Mouse (Mus musculus) MEL (cell line): ENCODE results near the gene Vgll4. TPM values are rescaled to one million over a fixed set of nuclear protein-coding genes. Genes with fewer than 3 reads are reported as not detected.

Source experiments
- DNase-seq: peaks from one replicate; pipeline ENCODE4 v3.0.0; 2011; ENCODE audit warnings: low read depth, low spot score
- H3K27ac ChIP-seq: 2 replicates; pipeline ENCODE4 v1.5.1; 2012; ENCODE audit warnings: low read depth, mild to moderate bottlenecking, control low read depth, low read length, moderate library complexity; ENCODE audit not compliant: control insufficient read depth
- H3K27me3 ChIP-seq, 2 experiments: fragments of 150-350 bp in 1 of 2; sonication (generic) in 1 of 2; 2 replicates each; pipeline ENCODE4 v1.6.1; 2012; ENCODE audit warnings: low read length in 2 of 2, mild to moderate bottlenecking in 2 of 2, improper control_type of control experiment in 1 of 2, moderate library complexity in 1 of 2; ENCODE audit not compliant: insufficient read depth in 2 of 2, control insufficient read depth in 1 of 2
- H3K36me3 ChIP-seq, 2 experiments: 2 replicates each; pipeline ENCODE4 v1.6.1; 2012 to 2014; ENCODE audit warnings: low read length in 2 of 2, improper control_type of control experiment in 1 of 2, inconsistent platforms in 1 of 2, mild to moderate bottlenecking in 1 of 2; ENCODE audit not compliant: insufficient read depth in 2 of 2, control insufficient read depth in 1 of 2
- H3K4me1 ChIP-seq, 2 experiments: fragments of 150-350 bp in 1 of 2; sonication (generic) in 1 of 2; 2 replicates each; pipeline ENCODE4 v1.6.1; 2012; ENCODE audit warnings: low read length in 2 of 2, improper control_type of control experiment in 1 of 2, mild to moderate bottlenecking in 1 of 2; ENCODE audit not compliant: insufficient read depth in 2 of 2, control insufficient read depth in 1 of 2
- H3K4me3 ChIP-seq, 2 experiments: fragments of 150-350 bp in 1 of 2; sonication (generic) in 1 of 2; 2 replicates each; pipeline ENCODE4 v1.5.1; 2012; ENCODE audit warnings: low read depth in 2 of 2, low read length in 2 of 2, mild to moderate bottlenecking in 2 of 2, moderate library complexity in 2 of 2, control low read depth in 1 of 2, improper control_type of control experiment in 1 of 2; ENCODE audit not compliant: control insufficient read depth in 1 of 2, insufficient read depth in 1 of 2
- H3K79me2 ChIP-seq: 2 replicates; pipeline ENCODE4 v1.6.1; 2012; ENCODE audit warnings: mild to moderate bottlenecking, low read length, moderate library complexity; ENCODE audit not compliant: control insufficient read depth, poor library complexity, insufficient read depth
- H3K9ac ChIP-seq: 2 replicates; pipeline ENCODE4 v1.6.1; 2012; ENCODE audit warnings: low read depth, mild to moderate bottlenecking, control low read depth, low read length, moderate library complexity; ENCODE audit not compliant: control insufficient read depth, poor library complexity, severe bottlenecking
- H3K9me3 ChIP-seq: fragments of 150-350 bp; sonication (generic); replicated peaks from 2 replicates; pipeline ENCODE4 v1.6.1; 2012; ENCODE audit warnings: mild to moderate bottlenecking, low read length, improper control_type of control experiment, moderate library complexity; ENCODE audit not compliant: insufficient read depth
- BHLHE40 ChIP-seq: IDR thresholded peaks from 2 replicates; pipeline ENCODE4 v1.6.1; 2012; ENCODE audit warnings: low read depth, mild to moderate bottlenecking, inconsistent platforms, low read length, improper control_type of control experiment, borderline replicate concordance
- CHD1 ChIP-seq: IDR thresholded peaks from 2 replicates; pipeline ENCODE4 v1.6.1; 2012; ENCODE audit warnings: low read depth, mild to moderate bottlenecking, inconsistent platforms, low read length, improper control_type of control experiment
- CHD2 ChIP-seq: IDR thresholded peaks from 2 replicates; pipeline ENCODE4 v1.6.1; 2011; ENCODE audit warnings: low read length, improper control_type of control experiment
- CTCF ChIP-seq, 3 experiments: IDR thresholded peaks in 2 of 3; conservative IDR thresholded peaks in 1 of 3; 2 replicates each; pipeline ENCODE4 v1.5.1; 2011 to 2012; ENCODE audit warnings: low read length in 3 of 3, low read depth in 2 of 3, mild to moderate bottlenecking in 2 of 3, improper control_type of control experiment in 1 of 3, inconsistent platforms in 1 of 3, mixed read lengths in 1 of 3, moderate library complexity in 1 of 3; ENCODE audit not compliant: control insufficient read depth in 1 of 3, insufficient read depth in 1 of 3, poor library complexity in 1 of 3, severe bottlenecking in 1 of 3
- E2F4 ChIP-seq: IDR thresholded peaks from 2 replicates; pipeline ENCODE4 v1.6.1; 2011; ENCODE audit warnings: low read depth, low read length, improper control_type of control experiment, borderline replicate concordance
- EP300 ChIP-seq, 2 experiments: IDR thresholded peaks; 2 replicates each; pipeline ENCODE4 v1.6.1; 2011; ENCODE audit warnings: improper control_type of control experiment in 2 of 2, low read length in 2 of 2, low read depth in 1 of 2, mild to moderate bottlenecking in 1 of 2
- GABPA ChIP-seq: IDR thresholded peaks from 2 replicates; pipeline ENCODE4 v1.6.1; 2012; ENCODE audit warnings: low read depth, mild to moderate bottlenecking, inconsistent platforms, low read length, improper control_type of control experiment, moderate library complexity
- GATA1 ChIP-seq: IDR thresholded peaks from 2 replicates; pipeline ENCODE4 v1.6.1; 2011; ENCODE audit warnings: low read depth, low read length, improper control_type of control experiment
- HCFC1 ChIP-seq: IDR thresholded peaks from 2 replicates; pipeline ENCODE4 v1.6.1; 2012; ENCODE audit warnings: low read depth, mild to moderate bottlenecking, inconsistent platforms, low read length, improper control_type of control experiment, moderate library complexity
- JUND ChIP-seq: IDR thresholded peaks from 2 replicates; pipeline ENCODE4 v1.6.1; 2011; ENCODE audit warnings: low read depth, mild to moderate bottlenecking, improper control_type of control experiment, low read length
- MAFK ChIP-seq: IDR thresholded peaks from 2 replicates; pipeline ENCODE4 v1.6.1; 2011; ENCODE audit warnings: low read depth, mild to moderate bottlenecking, low read length, improper control_type of control experiment, borderline replicate concordance
- MAX ChIP-seq: IDR thresholded peaks from 2 replicates; pipeline ENCODE4 v1.6.1; 2011; ENCODE audit warnings: low read length, improper control_type of control experiment
- MAZ ChIP-seq: IDR thresholded peaks from 2 replicates; pipeline ENCODE4 v1.6.1; 2012; ENCODE audit warnings: low read depth, mild to moderate bottlenecking, inconsistent platforms, low read length, improper control_type of control experiment
- MEF2A ChIP-seq: IDR thresholded peaks from 2 replicates; pipeline ENCODE4 v1.6.1; 2014; ENCODE audit warnings: low read depth, mild to moderate bottlenecking, inconsistent platforms, low read length, improper control_type of control experiment; ENCODE audit not compliant: poor library complexity, insufficient replicate concordance, severe bottlenecking; ENCODE audit errors: extremely low read depth
- MXI1 ChIP-seq: IDR thresholded peaks from 2 replicates; pipeline ENCODE4 v1.6.1; 2011; ENCODE audit warnings: mild to moderate bottlenecking, low read depth, low read length, improper control_type of control experiment
- MYB ChIP-seq: IDR thresholded peaks from 2 replicates; pipeline ENCODE4 v1.6.1; 2011; ENCODE audit warnings: mild to moderate bottlenecking, low read depth, low read length, improper control_type of control experiment
- MYC ChIP-seq: IDR thresholded peaks from 2 replicates; pipeline ENCODE4 v1.6.1; 2011; ENCODE audit warnings: low read depth, mild to moderate bottlenecking, low read length, improper control_type of control experiment, moderate library complexity
- NELFE ChIP-seq: IDR thresholded peaks from 2 replicates; pipeline ENCODE4 v1.6.1; 2011; ENCODE audit warnings: low read depth, low read length, improper control_type of control experiment
- NRF1 ChIP-seq: IDR thresholded peaks from 2 replicates; pipeline ENCODE4 v1.6.1; 2014; ENCODE audit warnings: low read depth, mild to moderate bottlenecking, inconsistent platforms, low read length, improper control_type of control experiment, moderate library complexity; ENCODE audit not compliant: poor library complexity, insufficient read depth, severe bottlenecking
- POLR2A ChIP-seq, 2 experiments: IDR thresholded peaks; 2 replicates each; pipeline ENCODE4 v1.6.1; 2011 to 2012; ENCODE audit warnings: low read length in 2 of 2, mild to moderate bottlenecking in 2 of 2, control low read depth in 1 of 2, improper control_type of control experiment in 1 of 2, low read depth in 1 of 2, moderate library complexity in 1 of 2; ENCODE audit not compliant: control insufficient read depth in 1 of 2, insufficient read depth in 1 of 2, poor library complexity in 1 of 2
- POLR2AphosphoS5 ChIP-seq: IDR thresholded peaks from 2 replicates; pipeline ENCODE4 v1.6.1; 2012; ENCODE audit warnings: low read depth, borderline replicate concordance, mild to moderate bottlenecking, inconsistent platforms, low read length, moderate library complexity, mixed read lengths
- RAD21 ChIP-seq: IDR thresholded peaks from 2 replicates; pipeline ENCODE4 v1.6.1; 2011; ENCODE audit warnings: mild to moderate bottlenecking, low read depth, low read length, improper control_type of control experiment
- TBP ChIP-seq: IDR thresholded peaks from 2 replicates; pipeline ENCODE4 v1.8.0; 2011; ENCODE audit warnings: low read depth, low read length, improper control_type of control experiment
- UBTF ChIP-seq: IDR thresholded peaks from 2 replicates; pipeline ENCODE4 v1.6.1; 2012; ENCODE audit warnings: low read depth, mild to moderate bottlenecking, inconsistent platforms, low read length, improper control_type of control experiment, moderate library complexity, borderline replicate concordance; ENCODE audit not compliant: insufficient read depth
- USF1 ChIP-seq: IDR thresholded peaks from 2 replicates; pipeline ENCODE4 v1.6.1; 2014; ENCODE audit warnings: low read depth, mild to moderate bottlenecking, inconsistent platforms, low read length, improper control_type of control experiment, moderate library complexity
- USF2 ChIP-seq, 2 experiments: IDR thresholded peaks; 2 replicates each; pipeline ENCODE4 v1.6.1; 2011 to 2012; ENCODE audit warnings: improper control_type of control experiment in 2 of 2, low read length in 2 of 2, borderline replicate concordance in 1 of 2, inconsistent platforms in 1 of 2, low read depth in 1 of 2, mild to moderate bottlenecking in 1 of 2; ENCODE audit not compliant: insufficient read depth in 1 of 2
- ZC3H11A ChIP-seq: IDR thresholded peaks from 2 replicates; pipeline ENCODE4 v1.6.1; 2012; ENCODE audit warnings: low read depth, mild to moderate bottlenecking, inconsistent platforms, low read length, improper control_type of control experiment
- ZKSCAN1 ChIP-seq: IDR thresholded peaks from 2 replicates; pipeline ENCODE4 v1.6.1; 2012; ENCODE audit warnings: low read depth, mild to moderate bottlenecking, inconsistent platforms, low read length, improper control_type of control experiment, moderate library complexity
- ZMIZ1 ChIP-seq: IDR thresholded peaks from 2 replicates; pipeline ENCODE4 v1.6.1; 2012; ENCODE audit warnings: low read depth, mild to moderate bottlenecking, inconsistent platforms, low read length, improper control_type of control experiment, moderate library complexity
- ZNF384 ChIP-seq: IDR thresholded peaks from 2 replicates; pipeline ENCODE4 v1.6.1; 2012; ENCODE audit warnings: low read depth, mild to moderate bottlenecking, inconsistent platforms, low read length, improper control_type of control experiment
- polyA plus RNA-seq, 2 experiments: library from polyadenylated mRNA; stranded (reverse) in 1 of 2; unstranded in 1 of 2; fragments of >175 nt in 1 of 2; fragments of >200 nt in 1 of 2; gene quantifications; 2 replicates each; pipeline versions ENCODE4 v1.2.1 to v1.2.4; 2012; ENCODE audit warnings: low replicate concordance in 2 of 2, low read depth in 1 of 2; ENCODE audit not compliant: insufficient read length in 2 of 2, insufficient read depth in 1 of 2, missing spikeins in 1 of 2
- total RNA-seq: library from RNA; depleted of rRNA; stranded (reverse); fragments of 300-350 nt; gene quantifications from 2 replicates; pipeline ENCODE4 v1.2.3, GENCODE M21; 2012

The Vgll4 gene
- total and polyA plus RNA-seq, 3 experiments = 18.1 to 21.5 TPM; not detected in 1

- H3K27me3 ChIP-seq = no peaks in the 10 kb centered on the region
- no peaks in the 10 kb centered on the region for H3K4me1 ChIP-seq
- DNase-seq = no peak
- no peaks in the 10 kb centered on the region for H3K79me2 ChIP-seq
- no peak overlapping the region for H3K27ac ChIP-seq
- no peak overlapping the region for H3K4me3 ChIP-seq
- no peak overlapping the region for H3K9ac ChIP-seq
- no peaks in the 10 kb centered on the region for H3K36me3 ChIP-seq
- H3K9me3 ChIP-seq = no peaks in the 10 kb centered on the region
- TF ChIP-seq MEF2A (no peak), MXI1 (no peak), EP300 (IDR thresholded peaks at IDR 0.05; ENCODE audit: low read depth in 1 of 2, low read length in 2 of 2) (no peak), BHLHE40 (no peak), POLR2A (IDR thresholded peaks at IDR 0.05; ENCODE audit: control insufficient read depth in 1 of 2, insufficient read depth in 1 of 2, low read depth in 1 of 2, low read length in 2 of 2, poor library complexity in 1 of 2) (no peak), MYB (no peak), POLR2AphosphoS5 (no peak), ZKSCAN1 (no peak), GABPA (no peak), ZNF384 (no peak), MYC (no peak), USF2 (IDR thresholded peaks at IDR 0.05; ENCODE audit: borderline replicate concordance in 1 of 2, insufficient read depth in 1 of 2, low read depth in 1 of 2, low read length in 2 of 2) (no peak), MAZ (no peak), CTCF (IDR thresholded peaks at IDR 0.05 in 2 of 3, conservative IDR thresholded peaks at IDR 0.05 in 1 of 3; ENCODE audit: control insufficient read depth in 1 of 3, insufficient read depth in 1 of 3, low read depth in 2 of 3, low read length in 3 of 3, poor library complexity in 1 of 3, severe bottlenecking in 1 of 3) (no peak), USF1 (no peak), RAD21 (no peak), JUND (no peak), TBP (no peak), MAX (no peak)
Observed at GRCm38 (mm10) chr6:114932116-114932500, 37.7 kb downstream of the Vgll4 start.

- H3K9ac ChIP-seq = no peak overlapping the region
- no peak overlapping the region for H3K27ac ChIP-seq
- H3K9me3 ChIP-seq = no peaks in the 10 kb centered on the region
- no peaks in the 10 kb centered on the region for H3K4me1 ChIP-seq
- H3K36me3 ChIP-seq = no peaks in the 10 kb centered on the region
- no peaks in the 10 kb centered on the region for H3K79me2 ChIP-seq
- H3K4me3 ChIP-seq = no peak overlapping the region
- H3K27me3 ChIP-seq = no peaks in the 10 kb centered on the region
- no peak for DNase-seq
- no peak for TF ChIP-seq GATA1
- TF ChIP-seq ZKSCAN1 = no peak
- TF ChIP-seq CHD2 = no peak
- no peak for TF ChIP-seq ZC3H11A
- no peak for TF ChIP-seq E2F4
- TF ChIP-seq MAX = no peak
- no peak for TF ChIP-seq HCFC1
- TF ChIP-seq UBTF = no peak
- TF ChIP-seq MEF2A = no peak
- TF ChIP-seq BHLHE40 = no peak
- no peak for TF ChIP-seq MAFK
- no peak for TF ChIP-seq ZNF384
- TF ChIP-seq MYC = no peak
- TF ChIP-seq CHD1 = no peak
- TF ChIP-seq NRF1 = no peak
- no peak for TF ChIP-seq ZMIZ1
- no peak for TF ChIP-seq NELFE
Observed at GRCm38 (mm10) chr6:114931212-114932115, 38.3 kb downstream of the Vgll4 start.
